Mouse (Mus musculus) heart, embryonic 11.5 days (tissue): ENCODE results near the gene Defa35. TPM values are rescaled to one million over a fixed set of nuclear protein-coding genes. Genes with fewer than 3 reads are reported as not detected.
"Not testable (repeated sequence)": the region's sequence is repeated elsewhere in the genome, so short reads cannot be mapped to it uniquely, and the experiment has no call there.

Experiments used
- ATAC-seq: fragments of 200-750 bp; cut with Nextera tagmentation; replicated peaks from 2 replicates; pipeline ENCODE4 v1.8.0; 2017; ENCODE audit warnings: moderate library complexity; ENCODE audit not compliant: insufficient number of reproducible peaks, low FRiP score, low TSS enrichment
- H3K27ac ChIP-seq: fragments of 300-500 bp; sonication (generic); 2 replicates; pipeline ENCODE4 v1.5.1; 2014; ENCODE audit warnings: mild to moderate bottlenecking, low read depth, low read length
- H3K27me3 ChIP-seq: fragments of 300-500 bp; sonication (generic); 2 replicates; pipeline ENCODE4 v1.6.1; 2014; ENCODE audit warnings: mild to moderate bottlenecking, low read length, mixed read lengths; ENCODE audit not compliant: control insufficient read depth, insufficient read depth
- H3K36me3 ChIP-seq: fragments of 300-500 bp; sonication (generic); 2 replicates; pipeline ENCODE4 v1.6.1; 2014; ENCODE audit warnings: mild to moderate bottlenecking, low read length, moderate library complexity, mixed read lengths; ENCODE audit not compliant: control insufficient read depth, insufficient read depth
- H3K4me1 ChIP-seq: fragments of 300-500 bp; sonication (generic); 2 replicates; pipeline ENCODE4 v1.6.1; 2014; ENCODE audit warnings: low read length; ENCODE audit not compliant: control insufficient read depth, insufficient read depth
- H3K4me2 ChIP-seq: fragments of 300-500 bp; sonication (generic); 2 replicates; pipeline ENCODE4 v1.6.1; 2014; ENCODE audit warnings: mild to moderate bottlenecking, moderate library complexity
- H3K4me3 ChIP-seq: fragments of 300-500 bp; sonication (generic); 2 replicates; pipeline ENCODE4 v1.5.1; 2014; ENCODE audit warnings: low read depth, low read length
- H3K9ac ChIP-seq: fragments of 300-500 bp; sonication (generic); 2 replicates; pipeline ENCODE4 v1.6.1; 2014; ENCODE audit warnings: mild to moderate bottlenecking, low read depth, low read length, moderate library complexity
- H3K9me3 ChIP-seq: fragments of 300-500 bp; sonication (generic); replicated peaks from 2 replicates; pipeline ENCODE4 v1.6.1; 2016; ENCODE audit warnings: low read length; ENCODE audit not compliant: control insufficient read depth
- WGBS: fragments of 180-500 bp; shearing (Covaris S2); extraction: QIAGEN DNeasy Blood & Tissue Kit; methylation state at CpG from one replicate; pipeline ENCODE4 v1.1.7; 2014; ENCODE audit not compliant: insufficient replicate concordance; 5-methylcytosine and 5-hydroxymethylcytosine counted together
- polyA plus RNA-seq: library from polyadenylated mRNA; unstranded; fragments of >200 nt; fragmentation: Nextera tagmentation; extraction: Ambion mirVana; gene quantifications from 2 replicates; pipeline ENCODE4 v1.2.1, GENCODE M21; 2014

The Defa35 gene
- polyA plus RNA-seq = not detected in 2 replicates

DNA sequence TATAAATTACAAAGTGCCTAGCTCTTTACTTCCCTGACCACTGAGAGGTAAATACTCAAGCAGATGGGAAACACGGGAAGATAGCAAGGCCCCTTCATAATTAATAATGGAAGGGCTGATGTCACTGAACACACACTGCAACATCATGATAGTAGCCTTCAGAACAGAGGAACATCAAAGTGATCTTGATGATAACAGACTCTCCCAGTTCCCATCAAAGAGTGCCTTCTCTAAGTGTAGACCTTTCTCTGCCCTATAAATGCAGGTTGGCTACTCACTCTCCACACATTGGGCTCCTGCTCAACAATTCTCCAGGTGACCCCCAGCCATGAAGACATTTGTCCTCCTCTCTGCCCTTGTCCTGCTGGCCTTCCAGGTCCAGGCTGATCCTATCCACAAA is at the start of gene Defa35:
TSS of gene Defa35 (plus strand) at position 301 of the 400 bp plus-strand sequence.
- H3K36me3 ChIP-seq, H3K4me2 ChIP-seq, H3K27me3 ChIP-seq, H3K27ac ChIP-seq, H3K9me3 ChIP-seq, ATAC-seq, H3K9ac ChIP-seq, H3K4me3 ChIP-seq, H3K4me1 ChIP-seq: not testable (repeated sequence)
- 60% methylated on average over 1 of the region's 1 CpGs for WGBS

DNA sequence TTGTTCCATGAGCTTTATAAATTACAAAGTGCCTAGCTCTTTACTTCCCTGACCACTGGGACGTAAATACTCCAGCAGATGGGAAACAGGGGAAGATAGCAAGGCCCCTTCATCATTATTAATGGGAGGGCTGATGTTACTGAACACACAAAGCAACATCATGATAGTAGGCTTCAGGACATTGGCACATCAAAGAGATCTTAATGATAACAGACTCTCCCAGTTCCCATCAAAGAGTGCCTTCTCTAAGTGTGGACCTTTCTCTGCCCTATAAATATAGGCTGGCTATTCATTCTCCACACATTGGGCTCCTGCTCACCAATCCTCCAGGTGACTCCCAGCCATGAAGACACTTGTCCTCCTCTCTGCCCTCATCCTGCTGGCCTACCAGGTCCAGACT is 39.6 kb upstream of the Defa35 start, which contains the start of gene Defa21:
TSS of gene Defa21 (plus strand) at position 301 of the 400 bp plus-strand sequence.
- H3K4me1 ChIP-seq, H3K4me2 ChIP-seq, H3K36me3 ChIP-seq, H3K27ac ChIP-seq, ATAC-seq, H3K9me3 ChIP-seq, H3K4me3 ChIP-seq, H3K27me3 ChIP-seq, H3K9ac ChIP-seq: not testable (repeated sequence)
- WGBS = no CpG with 5 or more reads among the region's 1 CpGs

DNA sequence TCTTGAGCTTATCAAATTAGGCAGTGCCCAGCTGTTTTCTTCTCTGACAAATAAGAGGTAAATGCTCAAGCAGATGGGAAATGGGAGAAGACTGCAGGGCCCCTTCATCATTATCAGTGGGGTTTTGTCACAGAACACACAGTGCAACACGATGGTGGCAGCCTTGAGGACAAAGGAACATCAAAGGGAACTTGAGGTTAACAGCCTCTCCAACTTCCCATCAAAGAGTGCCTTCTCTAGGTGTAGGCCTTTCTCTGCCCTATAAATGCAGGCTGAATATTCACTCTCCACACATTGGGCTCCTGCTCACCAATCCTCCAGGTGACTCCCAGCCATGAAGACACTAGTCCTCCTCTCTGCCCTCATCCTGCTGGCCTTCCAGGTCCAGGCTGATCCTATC is 10.1 kb upstream of the Defa35 start, which contains the start of gene Defa23:
TSS of gene Defa23 (plus strand) at position 301 of the 400 bp plus-strand sequence.
- H3K4me2 ChIP-seq, H3K36me3 ChIP-seq, H3K27me3 ChIP-seq, H3K4me3 ChIP-seq, H3K9ac ChIP-seq, H3K9me3 ChIP-seq, H3K4me1 ChIP-seq, ATAC-seq, H3K27ac ChIP-seq: not testable (repeated sequence)
- no CpG with 5 or more reads among the region's 1 CpGs for WGBS

DNA sequence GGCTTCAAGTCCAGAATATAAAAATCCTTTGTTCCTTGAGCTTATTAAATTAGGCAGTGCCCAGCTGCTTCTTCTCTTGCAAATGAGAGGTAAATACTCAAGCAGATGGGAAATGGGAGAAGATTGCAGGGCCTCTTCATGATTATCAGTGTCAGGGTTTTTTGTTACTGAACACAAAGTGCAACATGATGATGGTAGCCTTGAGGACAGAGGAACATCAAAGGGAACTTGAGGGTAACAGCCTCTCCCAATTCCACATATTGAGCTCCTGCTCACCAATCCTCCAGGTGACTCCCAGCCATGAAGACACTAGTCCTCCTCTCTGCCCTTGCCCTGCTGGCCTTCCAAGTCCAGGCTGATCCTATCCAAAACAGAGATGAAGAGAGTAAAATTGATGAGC is 19.3 kb downstream of the Defa35 start, which contains the start of gene Defa25:
TSS of gene Defa25 (plus strand) at position 301 of the 400 bp plus-strand sequence.
- not testable (repeated sequence) for H3K4me3 ChIP-seq, H3K4me1 ChIP-seq, H3K9ac ChIP-seq, H3K4me2 ChIP-seq, H3K27me3 ChIP-seq, H3K27ac ChIP-seq, ATAC-seq, H3K36me3 ChIP-seq, H3K9me3 ChIP-seq

DNA sequence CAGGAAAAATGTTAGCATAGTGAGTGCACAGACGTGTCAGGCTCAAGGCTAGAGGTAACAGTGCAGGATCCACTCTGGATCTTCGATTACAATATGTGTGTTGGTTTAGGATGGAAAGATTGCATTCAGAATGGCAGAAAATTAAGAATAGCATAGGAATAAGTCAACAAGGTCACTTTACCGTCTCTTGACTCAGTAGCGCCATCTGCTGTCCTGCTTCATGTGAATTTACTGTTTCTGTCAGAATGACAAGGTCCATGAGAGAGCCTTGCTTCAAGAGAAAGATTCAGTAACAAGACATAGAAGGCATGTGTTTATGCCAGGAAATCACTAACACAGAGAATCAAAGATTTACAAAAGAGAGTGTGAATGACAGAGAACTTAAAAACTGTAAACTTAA is 28.3 kb downstream of the Defa35 start:
- Histone ChIP-seq H3K4me3 (no peak overlapping the region), H3K4me1 (no peaks in the 10 kb centered on the region), H3K36me3 (no peaks in the 10 kb centered on the region), H3K27me3 (no peaks in the 10 kb centered on the region), H3K4me2 (no peak overlapping the region), H3K9me3 (no peaks in the 10 kb centered on the region), H3K9ac (no peak overlapping the region), H3K27ac (no peak overlapping the region)
- ATAC-seq = no peak
- 39% methylated on average over 4 of the region's 4 CpGs for WGBS

DNA sequence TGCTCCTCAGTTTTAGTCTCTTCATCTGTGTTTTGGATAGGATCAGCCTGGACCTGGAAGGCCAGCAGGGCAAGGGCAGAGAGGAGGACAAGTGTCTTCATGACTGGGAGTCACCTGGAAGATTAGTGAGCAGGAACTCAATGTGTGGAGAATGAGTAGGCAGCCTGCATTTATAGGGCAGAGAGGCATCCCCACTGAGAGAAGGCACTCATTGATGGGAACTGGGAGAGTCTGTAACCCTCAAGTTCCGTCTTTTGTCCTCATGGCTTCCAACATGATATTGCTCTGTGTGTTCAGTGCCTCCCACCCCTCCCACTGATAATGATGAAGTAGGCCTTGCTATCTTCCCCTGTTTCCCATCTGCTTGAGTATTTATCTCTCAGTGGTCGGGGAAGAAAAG is 31.1 kb downstream of the Defa35 start, which contains the start of gene Gm14851:
TSS of gene Gm14851 (minus strand) at position 101 of the 400 bp plus-strand sequence.
- not testable (repeated sequence) for H3K4me2 ChIP-seq, H3K9me3 ChIP-seq, H3K27ac ChIP-seq, H3K4me3 ChIP-seq, H3K27me3 ChIP-seq, ATAC-seq, H3K4me1 ChIP-seq, H3K36me3 ChIP-seq, H3K9ac ChIP-seq
- 100% methylated on average over 1 of the region's 2 CpGs for WGBS

Other genes starting within 250 kb of the Defa35 start
- not detected in 2 replicates for gene Defb33, start 172.4 kb upstream of the Defa35 start, polyA plus RNA-seq
- gene Gm15056, start 162.4 kb upstream of the Defa35 start, polyA plus RNA-seq = not detected in 2 replicates
- not detected in 2 replicates for gene Gm6040, start 143.0 kb upstream of the Defa35 start, polyA plus RNA-seq
- gene AY761185, start 120.3 kb upstream of the Defa35 start, polyA plus RNA-seq = not detected in 2 replicates
- not detected in 2 replicates for gene Defa21, start 39.5 kb upstream of the Defa35 start, polyA plus RNA-seq
- gene Defa23, start 10.0 kb upstream of the Defa35 start, polyA plus RNA-seq = not detected in 2 replicates
- not detected in 2 replicates for gene Defa25, start 19.4 kb downstream of the Defa35 start, polyA plus RNA-seq
- gene Gm14851, start 31.0 kb downstream of the Defa35 start, polyA plus RNA-seq = not detected in 2 replicates
- not detected in 2 replicates for gene Defa30, start 69.6 kb downstream of the Defa35 start, polyA plus RNA-seq
- gene Defa22, start 97.2 kb downstream of the Defa35 start, polyA plus RNA-seq = not detected in 2 replicates
- gene Defa31, start 126.6 kb downstream of the Defa35 start, polyA plus RNA-seq = not detected in 2 replicates
- not detected in 2 replicates for gene Gm15293, start 136.5 kb downstream of the Defa35 start, polyA plus RNA-seq
- gene Gm15292, start 184.7 kb downstream of the Defa35 start, polyA plus RNA-seq = not detected in 2 replicates